Mouse (Mus musculus) megakaryocyte, embryonic 14.5 days (primary cell): ENCODE results near the gene Hoxa9. TPM values are rescaled to one million over a fixed set of nuclear protein-coding genes. Genes with fewer than 3 reads are reported as not detected.

Source experiments
- H3K27me3 ChIP-seq: replicated peaks from 2 replicates; pipeline ENCODE3; 2012; ENCODE audit warnings: inconsistent platforms
- H3K36me3 ChIP-seq: replicated peaks from 2 replicates; pipeline ENCODE3; 2012; ENCODE audit warnings: low read length, inconsistent platforms, mixed read lengths
- H3K4me1 ChIP-seq: 2 replicates; pipeline ENCODE4 v1.6.1; 2012; ENCODE audit warnings: inconsistent platforms
- H3K4me3 ChIP-seq: replicated peaks from 2 replicates; pipeline ENCODE3; 2012; ENCODE audit warnings: moderate library complexity, mild to moderate bottlenecking, inconsistent platforms
- H3K9me3 ChIP-seq: 2 replicates; pipeline ENCODE4 v1.6.1; 2012; ENCODE audit warnings: inconsistent platforms
- FLI1 ChIP-seq: IDR thresholded peaks from 2 replicates; pipeline ENCODE4 v1.6.1; 2012; ENCODE audit warnings: low read length, inconsistent platforms, mixed read lengths
- GATA1 ChIP-seq: IDR thresholded peaks from 3 replicates; pipeline ENCODE4 v1.6.1; 2012; ENCODE audit warnings: mixed read lengths, low read length, inconsistent platforms, borderline replicate concordance
- polyA plus RNA-seq: library from polyadenylated mRNA; stranded (reverse); fragments of >175 nt; gene quantifications from 2 replicates; pipeline ENCODE4 v1.2.3, GENCODE M21; 2012; ENCODE audit warnings: low replicate concordance; ENCODE audit not compliant: insufficient read depth

Gene Hoxa9
- polyA plus RNA-seq, 1 experiment: 3.8 TPM

DNA sequence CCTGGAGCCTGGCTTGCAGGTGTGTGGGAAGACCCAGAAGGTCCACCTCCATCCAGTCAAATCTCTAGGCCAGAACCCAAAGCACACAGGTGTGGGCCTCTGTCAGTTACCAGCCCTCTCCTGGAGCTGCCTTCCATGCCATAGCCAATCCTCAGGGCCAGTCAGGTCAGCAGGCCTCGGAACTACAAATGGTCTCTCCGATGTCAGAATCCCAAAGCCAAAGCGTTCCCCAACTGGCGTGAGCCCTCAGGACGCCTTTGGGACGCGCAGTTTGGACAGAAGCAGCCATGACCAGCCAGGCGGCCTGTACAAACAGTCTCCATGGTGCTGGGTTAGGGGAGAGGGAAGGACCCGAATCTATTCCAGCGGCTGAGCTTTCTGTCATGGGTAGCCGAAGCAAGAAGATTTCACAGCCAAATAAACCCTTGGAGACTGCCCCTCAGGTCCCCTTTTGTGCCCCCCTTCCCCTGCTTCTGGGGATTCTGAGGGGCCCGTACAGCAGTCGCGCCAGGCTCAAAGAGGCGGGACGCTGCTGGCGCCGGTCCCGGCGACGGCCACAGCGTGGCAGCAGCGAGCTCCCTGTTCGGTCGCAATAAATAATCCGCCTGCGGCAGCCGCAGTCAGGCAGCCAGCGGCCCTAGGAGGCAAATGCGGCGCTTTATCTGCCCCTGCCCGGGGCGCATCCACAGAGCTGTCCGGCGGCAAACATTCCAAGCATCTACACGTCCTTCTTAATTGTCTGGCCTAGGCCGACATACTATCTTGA is 19.5 kb downstream of the Hoxa9 start:
- no peak for TF ChIP-seq FLI1
- TF ChIP-seq GATA1: no peak
- Histone ChIP-seq H3K36me3 (peaks cover 2% of the 10 kb centered on the region), H3K27me3 (peaks cover 90% of the 10 kb centered on the region), H3K9me3 (peaks cover 14% of the 10 kb centered on the region), H3K4me1 (peaks cover 45% of the 10 kb centered on the region), H3K4me3 (peak overlapping the region; percentile 97)

DNA sequence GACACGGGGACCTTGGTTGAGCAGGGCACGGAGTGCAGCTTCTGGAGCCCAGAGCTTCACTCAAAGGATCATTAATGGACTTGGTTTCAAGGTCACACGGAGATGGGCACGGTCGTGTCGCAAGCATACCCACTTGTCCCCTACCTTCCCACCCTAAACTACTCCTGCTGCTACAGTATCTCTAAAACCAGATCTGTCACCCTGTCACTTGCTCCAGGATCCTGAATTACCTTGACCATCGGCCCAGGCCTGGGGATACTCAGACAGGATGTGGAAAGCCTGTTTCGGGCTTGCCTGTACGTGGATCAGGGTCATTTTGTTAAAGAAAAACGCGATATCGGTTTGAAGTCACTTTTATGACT is 21.2 kb downstream of the Hoxa9 start:
- H3K4me1 ChIP-seq: peaks cover 36% of the 10 kb centered on the region
- peak overlapping the region; percentile 65 for H3K4me3 ChIP-seq
- TF ChIP-seq FLI1 (no peak), GATA1 (no peak)
- H3K36me3 ChIP-seq: peaks cover 19% of the 10 kb centered on the region
- peaks cover 84% of the 10 kb centered on the region for H3K27me3 ChIP-seq
- peaks cover 31% of the 10 kb centered on the region for H3K9me3 ChIP-seq

DNA sequence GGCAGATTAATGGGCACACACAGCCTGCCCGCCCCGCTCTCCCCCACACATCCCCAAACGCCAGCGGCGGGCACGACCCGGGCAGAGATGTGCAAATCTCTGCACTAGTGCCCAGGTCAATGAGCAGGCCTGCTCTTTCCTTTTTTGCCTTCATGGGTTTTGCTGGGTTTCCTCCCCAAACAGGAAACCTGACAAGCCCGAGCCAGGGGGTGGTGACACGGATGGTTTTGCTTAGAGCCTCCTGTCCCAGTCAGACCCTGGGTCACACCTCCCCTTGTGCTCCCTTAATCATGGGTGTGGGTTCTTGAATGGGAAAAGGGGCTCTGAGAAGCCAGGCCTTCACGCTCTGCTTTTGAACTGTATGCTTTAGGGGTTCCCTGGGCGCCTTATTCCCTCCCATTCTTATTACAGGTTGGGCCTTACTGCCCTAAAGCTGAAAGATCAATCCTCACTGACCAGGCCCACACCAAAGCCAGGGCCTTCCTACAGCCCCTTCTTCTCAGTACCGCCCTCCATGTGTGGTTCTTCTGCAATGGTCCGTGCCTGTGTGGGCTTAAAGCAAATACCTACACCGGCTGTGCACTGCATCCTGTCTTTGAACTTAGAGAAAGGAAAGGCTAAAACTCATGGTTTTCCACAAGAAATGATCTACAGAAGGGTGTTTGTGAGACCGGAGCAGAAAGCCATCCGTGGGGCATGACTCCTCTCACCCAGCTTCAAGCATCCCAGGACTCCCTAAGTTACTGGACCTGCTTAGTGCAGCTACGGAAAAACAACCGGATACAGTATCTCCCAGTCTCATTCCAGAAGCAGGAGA is 21.8 kb downstream of the Hoxa9 start:
- Histone ChIP-seq H3K4me1 (peaks cover 36% of the 10 kb centered on the region), H3K4me3 (peak overlapping the region; percentile 10), H3K9me3 (peaks cover 37% of the 10 kb centered on the region), H3K27me3 (peaks cover 78% of the 10 kb centered on the region), H3K36me3 (peaks cover 25% of the 10 kb centered on the region)
- no peak for TF ChIP-seq FLI1
- TF ChIP-seq GATA1: no peak

DNA sequence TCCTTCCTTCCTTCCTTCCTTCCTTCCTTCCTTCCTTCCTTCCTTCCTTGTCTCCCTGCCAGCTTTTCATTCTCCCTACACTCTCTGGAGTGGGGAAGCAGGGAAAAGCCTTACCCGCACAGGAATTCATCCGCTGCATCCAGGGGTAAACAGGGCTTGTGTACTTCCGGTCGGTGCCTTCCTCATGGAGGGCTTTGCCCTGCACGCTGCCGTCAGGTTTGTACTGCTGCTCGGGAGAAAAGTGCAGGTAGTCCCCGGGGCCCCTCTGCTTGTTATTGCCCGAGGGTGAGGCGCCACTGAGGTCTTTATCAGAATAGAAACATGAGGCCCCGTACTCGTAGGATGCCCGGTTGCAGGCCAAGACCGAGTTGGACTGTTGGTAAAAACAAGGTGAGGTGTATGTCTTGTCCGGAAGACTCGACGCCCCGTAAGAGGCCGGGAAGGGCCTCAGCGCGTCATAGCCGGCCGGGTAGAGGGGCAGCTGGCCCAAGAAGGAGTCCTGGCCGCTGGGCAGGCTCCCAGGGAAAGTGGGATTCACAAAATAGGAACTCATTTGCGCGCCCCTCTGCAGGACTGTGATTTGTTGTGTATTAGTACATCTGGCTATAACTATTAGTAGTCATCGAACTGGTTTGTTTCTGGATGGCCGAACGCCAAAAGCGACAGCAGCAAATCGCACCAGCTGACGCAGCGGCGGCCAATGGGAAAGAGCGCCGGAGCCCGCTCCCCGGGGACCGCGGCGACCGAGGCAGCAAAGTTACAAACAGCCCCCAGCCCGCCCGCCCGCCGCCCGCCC is 22.6 kb downstream of the Hoxa9 start, which contains the start of gene Hoxa6:
Gene Hoxa6, minus strand, starts transcription at position 651 of the 796 bp plus-strand sequence.
- peaks cover 30% of the 10 kb centered on the region for H3K4me1 ChIP-seq
- H3K27me3 ChIP-seq: peaks cover 77% of the 10 kb centered on the region
- TF ChIP-seq FLI1: no peak
- TF ChIP-seq GATA1: no peak
- H3K4me3 ChIP-seq: peak within 1 kb of the TSS; percentile 10
- H3K36me3 ChIP-seq: peaks cover 26% of the 10 kb centered on the region
- H3K9me3 ChIP-seq: peaks cover 45% of the 10 kb centered on the region

DNA sequence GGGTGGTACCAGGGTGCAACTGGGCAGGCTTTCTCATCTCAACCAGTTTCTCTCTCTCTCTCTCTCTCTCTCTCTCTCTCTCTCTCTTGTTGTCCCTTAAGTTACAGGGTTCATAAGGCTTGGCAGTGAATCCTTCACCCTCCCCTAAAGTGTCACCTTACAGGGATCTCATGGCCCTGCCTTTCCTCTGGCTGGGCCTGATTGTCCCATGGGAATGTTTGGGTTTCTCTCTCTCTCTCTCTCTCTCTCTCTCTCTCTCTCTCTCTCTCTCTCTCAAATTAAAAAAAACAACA is 23.3 kb downstream of the Hoxa9 start:
- Histone ChIP-seq H3K4me3 (no peak overlapping the region), H3K27me3 (peaks cover 72% of the 10 kb centered on the region), H3K4me1 (peaks cover 24% of the 10 kb centered on the region), H3K9me3 (peaks cover 51% of the 10 kb centered on the region), H3K36me3 (peaks cover 26% of the 10 kb centered on the region)
- TF ChIP-seq FLI1 (no peak), GATA1 (no peak)

DNA sequence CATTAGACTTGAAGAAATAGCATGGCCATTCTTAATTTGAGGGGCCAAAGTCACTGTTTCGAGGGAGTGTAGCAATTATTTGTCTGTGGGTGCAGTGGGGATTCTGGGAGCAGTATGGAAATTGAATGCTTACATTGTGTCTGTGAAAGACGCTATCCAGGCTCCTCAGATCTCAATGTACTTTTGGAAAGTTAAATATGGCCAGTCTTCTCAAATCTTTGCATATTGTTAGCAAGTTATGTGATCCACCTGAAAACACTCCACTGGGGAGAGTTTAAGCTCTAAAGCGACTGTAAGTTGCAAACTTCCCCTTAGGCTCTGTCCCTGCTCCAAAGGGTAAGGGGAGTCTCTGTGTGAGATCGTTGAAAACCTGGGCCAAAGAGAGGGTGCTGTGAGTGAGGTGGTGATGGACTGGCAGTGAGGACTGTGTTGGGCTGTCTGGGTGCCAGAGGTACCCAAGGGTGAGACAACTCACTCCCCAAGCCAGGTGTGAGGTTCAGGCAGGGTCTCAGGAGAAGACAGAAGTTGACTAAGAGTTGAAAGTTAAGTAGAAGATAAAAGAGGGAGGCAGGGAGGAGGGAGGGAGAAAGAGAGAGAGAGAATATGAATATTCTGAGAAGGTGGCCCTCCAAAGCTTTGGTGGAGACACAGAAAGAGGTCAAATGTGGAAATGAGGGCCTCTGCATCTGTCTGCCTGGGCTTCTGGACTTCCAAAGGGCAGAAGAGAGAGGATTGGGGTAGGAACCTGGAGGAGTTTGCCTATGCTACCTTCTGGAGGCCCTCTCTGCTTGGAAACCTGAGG is 23.8 kb downstream of the Hoxa9 start:
- Histone ChIP-seq H3K36me3 (peaks cover 26% of the 10 kb centered on the region), H3K4me1 (peaks cover 18% of the 10 kb centered on the region), H3K27me3 (peaks cover 67% of the 10 kb centered on the region), H3K9me3 (peaks cover 51% of the 10 kb centered on the region), H3K4me3 (no peak overlapping the region)
- no peak for TF ChIP-seq GATA1
- no peak for TF ChIP-seq FLI1

DNA sequence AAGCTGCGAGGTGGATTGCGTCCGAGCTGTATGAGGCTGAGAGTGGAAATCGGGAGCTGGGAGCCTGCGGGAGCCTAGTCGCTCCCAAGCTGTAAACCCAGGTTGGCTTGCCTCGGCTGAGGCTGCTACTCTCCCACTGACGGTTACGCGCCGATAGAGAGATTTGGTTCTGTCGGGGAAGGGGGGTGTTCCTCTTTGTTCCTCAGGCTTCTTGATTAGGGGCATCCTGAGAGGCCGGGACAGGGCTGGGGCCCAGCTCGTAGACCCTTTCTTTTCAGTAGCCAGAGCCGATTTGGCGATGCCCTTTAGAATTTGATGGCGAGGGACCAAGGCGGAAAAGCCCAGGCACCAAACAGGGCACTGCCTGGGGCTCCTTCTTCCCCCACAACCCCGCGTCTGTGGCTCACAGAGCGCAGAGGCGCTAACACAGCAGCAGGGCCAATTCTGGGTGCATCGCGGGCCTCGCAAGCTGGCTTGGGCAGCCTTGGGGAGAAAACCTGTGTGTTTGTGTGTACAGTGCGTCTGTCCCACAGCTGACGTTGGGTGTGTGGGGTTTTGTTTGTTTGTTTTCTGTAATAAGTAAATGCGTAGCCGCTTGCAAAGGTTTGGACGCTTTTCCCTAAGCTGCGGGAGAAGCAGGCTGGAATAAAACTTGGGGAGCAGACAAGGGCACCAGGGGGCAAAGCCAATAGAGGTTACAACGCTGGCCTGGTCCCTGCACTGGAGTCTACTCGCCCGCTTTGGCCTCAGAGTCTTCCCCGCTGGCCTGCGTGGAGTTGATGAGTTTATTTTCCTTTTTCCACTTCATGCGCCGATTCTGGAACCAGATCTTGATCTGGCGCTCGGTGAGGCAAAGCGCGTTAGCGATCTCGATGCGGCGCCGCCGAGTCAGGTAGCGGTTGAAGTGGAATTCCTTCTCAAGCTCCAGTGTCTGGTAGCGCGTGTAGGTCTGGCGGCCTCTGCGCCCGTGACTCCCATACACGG is 25.0 kb downstream of the Hoxa9 start:
- H3K36me3 ChIP-seq: peaks cover 26% of the 10 kb centered on the region
- peaks cover 7% of the 10 kb centered on the region for H3K4me1 ChIP-seq
- peaks cover 58% of the 10 kb centered on the region for H3K27me3 ChIP-seq
- no peak overlapping the region for H3K4me3 ChIP-seq
- TF ChIP-seq FLI1 (no peak), GATA1 (no peak)
- H3K9me3 ChIP-seq: peaks cover 51% of the 10 kb centered on the region

DNA sequence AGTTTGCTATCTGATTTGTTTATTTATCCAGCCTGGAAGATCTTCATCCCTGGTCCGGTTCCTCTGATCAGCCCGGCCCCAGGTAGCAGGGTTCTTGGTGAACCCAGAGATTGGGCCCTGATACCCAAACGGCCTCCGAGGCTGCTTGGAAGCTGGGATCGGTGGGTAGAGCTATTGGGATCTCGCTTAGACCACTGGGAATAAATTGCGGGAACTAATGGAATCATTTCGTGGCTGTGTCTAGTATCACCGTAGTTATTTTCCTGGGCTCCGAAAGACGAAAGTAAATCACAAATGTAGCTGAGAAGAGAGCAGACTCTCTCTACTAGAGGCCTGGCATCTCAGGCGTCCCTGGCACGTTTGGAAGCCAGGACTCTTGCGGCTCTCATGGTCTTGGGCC is 25.7 kb downstream of the Hoxa9 start:
- Histone ChIP-seq H3K27me3 (peaks cover 56% of the 10 kb centered on the region), H3K4me1 (peaks cover 5% of the 10 kb centered on the region; the same call in 1 of the 2 replicates), H3K4me3 (no peak overlapping the region), H3K36me3 (peaks cover 26% of the 10 kb centered on the region), H3K9me3 (peaks cover 51% of the 10 kb centered on the region)
- TF ChIP-seq FLI1 (no peak), GATA1 (no peak)
